Mouse (Mus musculus): ENCODE results near the gene Ndel1. TPM values are rescaled to one million over a fixed set of nuclear protein-coding genes. Genes with fewer than 3 reads are reported as not detected.

Ndel1 gene
- polyA plus RNA-seq, 1 experiment from 2014 or later = 86.4 TPM

DNA sequence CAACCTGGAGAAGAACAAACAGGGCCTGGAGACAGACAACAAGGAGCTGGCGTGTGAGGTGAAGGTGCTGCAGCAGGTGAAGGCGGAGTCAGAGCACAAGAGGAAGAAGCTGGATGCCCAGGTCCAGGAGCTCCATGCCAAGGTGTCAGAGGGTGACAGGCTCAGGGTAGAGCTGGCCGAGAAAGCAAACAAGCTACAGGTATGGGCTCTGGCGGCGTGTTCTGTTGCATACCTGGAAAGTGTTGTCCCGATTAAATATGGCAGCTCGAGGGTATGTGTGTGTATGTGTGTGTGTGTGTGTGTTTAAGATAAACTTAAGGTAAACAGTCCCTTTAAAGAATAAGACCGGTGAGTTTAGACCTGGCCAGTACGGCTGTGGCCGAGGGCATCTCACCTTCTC, 73.4 kb downstream of the Ndel1 start:
- no peaks in the 10 kb centered on the region for H3K27me3 ChIP-seq (ENCODE audit: control insufficient read depth, insufficient read depth, low read length)
- H3K4me2 ChIP-seq (replicated peaks; ENCODE audit: low read depth) = no peak overlapping the region
- TF ChIP-seq CTCF (IDR thresholded peaks at IDR 0.05; ENCODE audit: low read depth) = no peak
- no peak for TF ChIP-seq EP300 (optimal IDR thresholded peaks at IDR 0.05)
- H3K4me3 ChIP-seq (ENCODE audit: low read depth, low read length) = no peak overlapping the region
- H3K4me1 ChIP-seq (replicated peaks; ENCODE audit: control insufficient read depth, insufficient read depth) = no peaks in the 10 kb centered on the region
- no peak overlapping the region for H3K9ac ChIP-seq (ENCODE audit: low read length)
- H3K27ac ChIP-seq (replicated peaks) = no peak overlapping the region
- peak; percentile 56 for DNase-seq (ENCODE audit: low spot score)
- ATAC-seq (ENCODE audit: low FRiP score, low TSS enrichment) = peak; percentile 63; the same call in 1 of the 2 replicates
- H3K9me3 ChIP-seq (ENCODE audit: control insufficient read depth, low read length) = no peaks in the 10 kb centered on the region
- 69% methylated on average over 10 of the region's 10 CpGs for WGBS
- peaks cover 28% of the 10 kb centered on the region for H3K36me3 ChIP-seq (ENCODE audit: control insufficient read depth, insufficient read depth, low read length)

DNA sequence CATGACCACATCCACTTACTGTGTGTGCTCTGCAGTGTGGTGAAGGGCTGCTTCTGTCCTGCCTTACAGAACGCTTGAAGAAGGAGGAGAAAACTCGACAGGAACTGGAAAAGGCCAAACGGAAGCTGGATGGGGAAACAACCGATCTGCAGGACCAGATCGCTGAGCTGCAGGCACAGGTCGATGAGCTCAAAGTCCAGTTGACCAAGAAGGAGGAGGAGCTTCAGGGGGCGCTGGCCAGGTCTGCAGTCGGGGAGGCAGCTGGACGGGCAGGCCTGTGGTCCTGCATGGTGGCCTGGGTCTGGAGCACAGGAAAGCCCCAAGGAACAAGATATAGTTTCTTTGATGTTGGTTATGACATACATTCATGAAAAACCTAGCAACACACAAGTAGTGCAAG, 79.9 kb downstream of the Ndel1 start:
- H3K36me3 ChIP-seq (ENCODE audit: control insufficient read depth, insufficient read depth, low read length) = peaks cover 29% of the 10 kb centered on the region
- 68% methylated on average over 9 of the region's 9 CpGs for WGBS
- H3K4me3 ChIP-seq (ENCODE audit: low read depth, low read length) = no peak overlapping the region
- H3K27me3 ChIP-seq (ENCODE audit: control insufficient read depth, insufficient read depth, low read length) = no peaks in the 10 kb centered on the region
- ATAC-seq (ENCODE audit: low FRiP score, low TSS enrichment) (peak; percentile 80), DNase-seq (ENCODE audit: low spot score) (peak; percentile 73)
- no peak overlapping the region for H3K27ac ChIP-seq (replicated peaks)
- TF ChIP-seq EP300 (optimal IDR thresholded peaks at IDR 0.05) (no peak), CTCF (IDR thresholded peaks at IDR 0.05; ENCODE audit: low read depth) (no peak)
- no peaks in the 10 kb centered on the region for H3K4me1 ChIP-seq (replicated peaks; ENCODE audit: control insufficient read depth, insufficient read depth)
- no peaks in the 10 kb centered on the region for H3K9me3 ChIP-seq (ENCODE audit: control insufficient read depth, low read length)
- no peak overlapping the region for H3K9ac ChIP-seq (ENCODE audit: low read length)
- H3K4me2 ChIP-seq (replicated peaks; ENCODE audit: low read depth) = no peak overlapping the region

DNA sequence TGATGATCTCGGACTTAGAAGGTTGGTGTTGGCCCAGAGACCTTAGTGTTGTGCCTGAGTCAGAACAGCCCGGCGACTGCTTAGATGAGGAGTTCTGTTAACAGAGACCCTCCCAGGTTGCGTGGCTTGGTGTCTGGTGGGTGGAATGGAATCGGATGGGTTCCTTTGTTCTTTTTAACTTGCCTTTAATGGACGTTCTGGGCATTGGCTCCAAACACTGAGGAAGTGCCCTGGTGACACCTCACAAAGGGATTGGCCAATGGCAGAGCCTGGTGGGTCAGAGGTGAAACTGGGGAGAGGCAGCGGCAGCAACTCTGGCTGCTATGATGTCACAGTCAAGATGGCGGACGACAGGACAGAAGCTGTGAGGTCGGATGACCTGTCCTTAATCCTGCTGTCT, 80.9 kb downstream of the Ndel1 start:
- DNase-seq (ENCODE audit: low spot score) (no peak), ATAC-seq (ENCODE audit: low FRiP score, low TSS enrichment) (no peak)
- H3K4me2 ChIP-seq (replicated peaks; ENCODE audit: low read depth) = no peak overlapping the region
- no peaks in the 10 kb centered on the region for H3K27me3 ChIP-seq (ENCODE audit: control insufficient read depth, insufficient read depth, low read length)
- no peaks in the 10 kb centered on the region for H3K4me1 ChIP-seq (replicated peaks; ENCODE audit: control insufficient read depth, insufficient read depth)
- 91% methylated on average over 10 of the region's 10 CpGs for WGBS
- H3K9me3 ChIP-seq (ENCODE audit: control insufficient read depth, low read length) = no peaks in the 10 kb centered on the region
- no peak overlapping the region for H3K4me3 ChIP-seq (ENCODE audit: low read depth, low read length)
- peaks cover 27% of the 10 kb centered on the region for H3K36me3 ChIP-seq (ENCODE audit: control insufficient read depth, insufficient read depth, low read length)
- no peak overlapping the region for H3K9ac ChIP-seq (ENCODE audit: low read length)
- TF ChIP-seq CTCF (IDR thresholded peaks at IDR 0.05; ENCODE audit: low read depth) = no peak
- TF ChIP-seq EP300 (optimal IDR thresholded peaks at IDR 0.05) = no peak
- no peak overlapping the region for H3K27ac ChIP-seq (replicated peaks)

DNA sequence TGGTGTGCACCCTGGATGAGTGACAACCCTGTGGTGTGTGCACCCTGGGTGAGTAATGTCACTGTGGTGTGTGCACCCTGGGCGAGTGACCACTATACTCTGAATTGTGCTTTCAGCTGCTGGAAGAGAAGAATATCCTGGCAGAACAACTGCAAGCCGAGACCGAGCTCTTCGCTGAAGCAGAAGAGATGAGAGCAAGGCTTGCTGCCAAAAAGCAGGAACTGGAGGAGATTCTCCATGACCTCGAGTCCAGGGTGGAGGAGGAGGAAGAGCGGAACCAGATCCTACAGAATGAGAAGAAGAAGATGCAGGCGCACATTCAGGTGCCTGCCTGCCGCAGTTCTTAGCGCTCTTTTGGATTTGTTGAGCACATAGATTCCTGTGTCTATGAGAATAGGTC, 84.4 kb downstream of the Ndel1 start:
- WGBS = 82% methylated on average over 9 of the region's 9 CpGs
- no peak for TF ChIP-seq CTCF (IDR thresholded peaks at IDR 0.05; ENCODE audit: low read depth)
- TF ChIP-seq EP300 (optimal IDR thresholded peaks at IDR 0.05) = no peak
- Histone ChIP-seq H3K4me1 (replicated peaks; ENCODE audit: control insufficient read depth, insufficient read depth) (no peaks in the 10 kb centered on the region), H3K36me3 (ENCODE audit: control insufficient read depth, insufficient read depth, low read length) (peaks cover 25% of the 10 kb centered on the region), H3K27ac (replicated peaks) (no peak overlapping the region), H3K27me3 (ENCODE audit: control insufficient read depth, insufficient read depth, low read length) (no peaks in the 10 kb centered on the region), H3K9ac (ENCODE audit: low read length) (no peak overlapping the region), H3K4me2 (replicated peaks; ENCODE audit: low read depth) (no peak overlapping the region), H3K4me3 (ENCODE audit: low read depth, low read length) (no peak overlapping the region), H3K9me3 (ENCODE audit: control insufficient read depth, low read length) (no peaks in the 10 kb centered on the region)
- DNase-seq (ENCODE audit: low spot score) (no peak), ATAC-seq (ENCODE audit: low FRiP score, low TSS enrichment) (no peak)

DNA sequence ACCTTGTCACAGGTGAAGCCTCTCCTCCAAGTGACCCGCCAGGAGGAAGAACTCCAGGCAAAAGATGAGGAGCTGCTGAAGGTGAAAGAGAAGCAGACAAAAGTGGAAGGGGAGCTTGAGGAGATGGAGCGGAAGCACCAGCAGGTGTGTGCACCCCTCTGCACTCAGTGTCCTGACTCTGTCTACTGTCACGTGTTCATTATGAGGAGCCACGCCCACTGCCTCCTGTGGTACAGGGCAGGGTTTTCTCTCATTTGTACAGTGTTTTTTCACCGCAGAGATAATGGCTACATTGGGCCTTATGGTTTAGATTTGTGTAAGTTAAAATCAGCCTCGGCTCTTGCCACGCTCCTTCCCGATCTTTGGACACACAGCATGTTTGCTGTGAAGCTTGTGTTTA, 85.8 kb downstream of the Ndel1 start:
- H3K4me2 ChIP-seq (replicated peaks; ENCODE audit: low read depth) = no peak overlapping the region
- no peak overlapping the region for H3K27ac ChIP-seq (replicated peaks)
- ATAC-seq (ENCODE audit: low FRiP score, low TSS enrichment) (no peak), DNase-seq (ENCODE audit: low spot score) (peak; percentile 43)
- H3K27me3 ChIP-seq (ENCODE audit: control insufficient read depth, insufficient read depth, low read length) = no peaks in the 10 kb centered on the region
- peaks cover 19% of the 10 kb centered on the region for H3K36me3 ChIP-seq (ENCODE audit: control insufficient read depth, insufficient read depth, low read length)
- no peaks in the 10 kb centered on the region for H3K9me3 ChIP-seq (ENCODE audit: control insufficient read depth, low read length)
- H3K4me3 ChIP-seq (ENCODE audit: low read depth, low read length) = no peak overlapping the region
- H3K9ac ChIP-seq (ENCODE audit: low read length) = no peak overlapping the region
- no peaks in the 10 kb centered on the region for H3K4me1 ChIP-seq (replicated peaks; ENCODE audit: control insufficient read depth, insufficient read depth)
- TF ChIP-seq EP300 (optimal IDR thresholded peaks at IDR 0.05) = no peak
- WGBS = 67% methylated on average over 8 of the region's 8 CpGs

DNA sequence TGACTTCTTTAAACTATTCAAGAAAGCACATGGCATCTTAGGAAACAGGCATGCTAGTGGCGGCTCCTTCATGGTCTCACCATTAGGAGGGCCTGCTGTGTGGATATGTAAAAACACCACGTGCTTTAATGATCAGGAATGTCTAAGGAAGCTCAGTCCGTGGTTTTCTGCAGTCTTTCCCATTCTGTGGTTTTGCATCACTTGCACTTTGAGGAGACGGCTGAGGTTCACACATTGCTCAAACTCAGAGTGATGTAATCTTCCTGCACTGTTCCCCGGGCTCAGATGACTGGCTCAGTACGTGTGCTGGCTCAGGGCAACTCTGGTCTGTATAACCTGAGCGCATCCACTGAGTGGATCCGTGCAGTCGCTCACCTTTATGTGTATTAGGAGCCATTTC, 89.3 kb downstream of the Ndel1 start:
- H3K4me3 ChIP-seq (ENCODE audit: low read depth, low read length) = no peak overlapping the region
- ATAC-seq (ENCODE audit: low FRiP score, low TSS enrichment) (no peak), DNase-seq (ENCODE audit: low spot score) (no peak)
- H3K9me3 ChIP-seq (ENCODE audit: control insufficient read depth, low read length) = no peaks in the 10 kb centered on the region
- TF ChIP-seq CTCF (IDR thresholded peaks at IDR 0.05; ENCODE audit: low read depth) (no peak), EP300 (optimal IDR thresholded peaks at IDR 0.05) (no peak)
- H3K36me3 ChIP-seq (ENCODE audit: control insufficient read depth, insufficient read depth, low read length) = peaks cover 15% of the 10 kb centered on the region
- no peak overlapping the region for H3K4me2 ChIP-seq (replicated peaks; ENCODE audit: low read depth)
- no peaks in the 10 kb centered on the region for H3K27me3 ChIP-seq (ENCODE audit: control insufficient read depth, insufficient read depth, low read length)
- 84% methylated on average over 9 of the region's 9 CpGs for WGBS
- no peaks in the 10 kb centered on the region for H3K4me1 ChIP-seq (replicated peaks; ENCODE audit: control insufficient read depth, insufficient read depth)
- no peak overlapping the region for H3K27ac ChIP-seq (replicated peaks)
- H3K9ac ChIP-seq (ENCODE audit: low read length) = no peak overlapping the region
